Mouse (Mus musculus) liver, embryonic 16.5 days (tissue): ENCODE data around the gene Rapgef4. TPM values are rescaled to one million over a fixed set of nuclear protein-coding genes. Genes with fewer than 3 reads are reported as not detected.
A peak's percentile ranks its signal among the peaks of the same experiment; 100 is the strongest.
"Not testable (repeated sequence)": the region's sequence is repeated elsewhere in the genome, so short reads cannot be mapped to it uniquely, and the experiment has no call there.

Experiments used
- ATAC-seq: fragments of 200-750 bp; cut with Nextera tagmentation; 2 replicates; pipeline ENCODE4 v1.8.0; 2017; ENCODE audit warnings: low read depth, mild to moderate bottlenecking, moderate number of reproducible peaks, moderate library complexity
- H3K27ac ChIP-seq: fragments of 300-500 bp; sonication (generic); 2 replicates; pipeline ENCODE4 v1.5.1; 2014; ENCODE audit warnings: mild to moderate bottlenecking, low read length
- H3K27me3 ChIP-seq: fragments of 300-500 bp; sonication (generic); 2 replicates; pipeline ENCODE4 v1.6.1; 2014; ENCODE audit warnings: low read depth, low read length, mixed read lengths; ENCODE audit not compliant: control insufficient read depth, insufficient read depth
- H3K36me3 ChIP-seq: fragments of 300-500 bp; sonication (generic); 2 replicates; pipeline ENCODE4 v1.6.1; 2014; ENCODE audit warnings: mild to moderate bottlenecking; ENCODE audit not compliant: control insufficient read depth, insufficient read depth
- H3K4me1 ChIP-seq: fragments of 300-500 bp; sonication (generic); 2 replicates; pipeline ENCODE4 v1.6.1; 2014; ENCODE audit warnings: low read depth, low read length, mixed read lengths; ENCODE audit not compliant: control insufficient read depth
- H3K4me2 ChIP-seq: fragments of 300-500 bp; sonication (generic); 2 replicates; pipeline ENCODE4 v1.6.1; 2014; ENCODE audit warnings: low read depth, low read length, mixed read lengths
- H3K4me3 ChIP-seq: fragments of 300-500 bp; sonication (generic); 2 replicates; pipeline ENCODE4 v1.5.1; 2014; ENCODE audit warnings: low read depth, mild to moderate bottlenecking, low read length
- H3K9ac ChIP-seq: fragments of 300-500 bp; sonication (generic); 2 replicates; pipeline ENCODE4 v1.6.1; 2014; ENCODE audit warnings: low read depth, low read length
- H3K9me3 ChIP-seq: fragments of 300-500 bp; sonication (generic); replicated peaks from 2 replicates; pipeline ENCODE4 v1.6.1; 2016; ENCODE audit warnings: low read length; ENCODE audit not compliant: control insufficient read depth
- WGBS: fragments of 180-500 bp; shearing (Covaris S2); extraction: QIAGEN DNeasy Blood & Tissue Kit; methylation state at CpG from one replicate; pipeline ENCODE4 v1.1.7; 2014; ENCODE audit not compliant: insufficient replicate concordance; 5-methylcytosine and 5-hydroxymethylcytosine counted together
- polyA plus RNA-seq: library from polyadenylated mRNA; unstranded; fragments of >200 nt; fragmentation: Nextera tagmentation; extraction: Ambion mirVana; gene quantifications from 2 replicates; pipeline ENCODE4 v1.2.1, GENCODE M21; 2015

Rapgef4 gene
- polyA plus RNA-seq, 1 experiment from 2014 or later = 7.8 TPM

DNA sequence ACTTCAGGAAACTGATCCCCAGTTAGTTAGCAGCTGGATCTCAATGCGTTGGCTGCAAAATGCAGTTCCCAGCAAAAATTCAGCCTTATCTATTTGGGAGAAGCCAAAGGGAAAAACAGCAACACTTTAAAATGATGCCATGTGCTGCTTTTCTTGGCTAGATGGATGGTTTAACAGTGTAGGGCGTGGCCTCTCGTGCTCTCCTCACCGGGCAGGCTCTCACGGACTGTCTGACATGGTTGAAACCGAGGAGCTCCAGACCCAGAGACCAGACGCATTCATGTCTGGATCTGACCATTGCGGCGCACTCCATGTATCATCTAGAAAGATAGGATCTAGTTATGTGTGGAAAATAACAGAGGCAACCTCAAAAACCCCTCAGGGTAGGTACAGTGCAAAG is 87.5 kb downstream of the Rapgef4 start:
- Histone ChIP-seq H3K4me3 (no peak overlapping the region), H3K36me3 (no peaks in the 10 kb centered on the region), H3K9me3 (no peaks in the 10 kb centered on the region), H3K4me2 (no peak overlapping the region), H3K9ac (no peak overlapping the region), H3K27me3 (no peaks in the 10 kb centered on the region), H3K4me1 (no peaks in the 10 kb centered on the region), H3K27ac (no peak overlapping the region)
- WGBS = 64% methylated on average over 9 of the region's 9 CpGs
- no peak for ATAC-seq

DNA sequence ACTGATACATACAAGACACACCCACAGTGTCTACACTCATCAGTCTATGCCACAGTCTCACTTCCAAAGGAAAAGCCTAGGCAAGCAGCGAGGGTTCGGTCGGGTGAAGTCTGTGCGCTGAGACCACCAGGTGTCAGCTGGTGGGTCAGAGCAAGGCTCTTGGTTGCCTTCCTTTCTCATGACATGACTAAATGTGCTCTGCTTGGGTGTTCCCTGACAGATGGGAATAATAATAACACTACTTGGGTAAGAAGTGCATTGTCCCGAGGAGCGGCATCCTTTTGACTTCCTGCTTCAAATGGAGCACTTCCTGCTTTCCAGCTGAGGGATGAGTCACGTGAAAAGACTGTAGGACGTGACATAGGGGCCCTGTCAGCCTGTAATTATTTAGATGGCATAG is 89.0 kb downstream of the Rapgef4 start:
- ATAC-seq = no peak

DNA sequence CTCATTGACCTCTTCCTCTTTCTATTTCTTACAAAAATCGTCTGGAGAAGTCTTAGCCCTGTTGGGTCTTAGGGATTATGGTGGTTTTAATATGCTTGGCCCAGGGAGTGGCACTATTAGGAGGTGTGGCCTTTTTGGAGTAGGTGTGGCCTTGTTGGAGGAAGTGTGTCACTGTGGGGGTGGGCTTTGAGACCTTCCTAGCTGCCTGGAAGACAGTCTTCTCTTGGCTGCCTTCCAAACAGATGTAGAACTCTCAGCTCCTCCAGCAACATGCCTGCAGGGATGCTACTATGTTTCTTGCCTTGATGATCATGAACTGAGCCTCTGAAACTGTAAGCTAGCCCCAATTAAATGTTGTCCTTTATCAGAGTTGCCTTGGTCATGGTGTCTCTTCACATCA is 92.1 kb downstream of the Rapgef4 start:
- not testable (repeated sequence) for H3K9me3 ChIP-seq, ATAC-seq, H3K9ac ChIP-seq, H3K4me3 ChIP-seq, H3K27ac ChIP-seq, H3K4me2 ChIP-seq, H3K36me3 ChIP-seq, H3K27me3 ChIP-seq, H3K4me1 ChIP-seq
- 14% methylated on average over 1 of the region's 1 CpGs for WGBS

More for the DNA sequence above, 89.0 kb downstream of the Rapgef4 start:
- Histone ChIP-seq H3K4me1 (no peaks in the 10 kb centered on the region), H3K9me3 (no peaks in the 10 kb centered on the region), H3K4me2 (no peak overlapping the region), H3K4me3 (no peak overlapping the region), H3K36me3 (no peaks in the 10 kb centered on the region), H3K27me3 (no peaks in the 10 kb centered on the region), H3K9ac (no peak overlapping the region), H3K27ac (no peak overlapping the region)
- 40% methylated on average over 8 of the region's 8 CpGs for WGBS

DNA sequence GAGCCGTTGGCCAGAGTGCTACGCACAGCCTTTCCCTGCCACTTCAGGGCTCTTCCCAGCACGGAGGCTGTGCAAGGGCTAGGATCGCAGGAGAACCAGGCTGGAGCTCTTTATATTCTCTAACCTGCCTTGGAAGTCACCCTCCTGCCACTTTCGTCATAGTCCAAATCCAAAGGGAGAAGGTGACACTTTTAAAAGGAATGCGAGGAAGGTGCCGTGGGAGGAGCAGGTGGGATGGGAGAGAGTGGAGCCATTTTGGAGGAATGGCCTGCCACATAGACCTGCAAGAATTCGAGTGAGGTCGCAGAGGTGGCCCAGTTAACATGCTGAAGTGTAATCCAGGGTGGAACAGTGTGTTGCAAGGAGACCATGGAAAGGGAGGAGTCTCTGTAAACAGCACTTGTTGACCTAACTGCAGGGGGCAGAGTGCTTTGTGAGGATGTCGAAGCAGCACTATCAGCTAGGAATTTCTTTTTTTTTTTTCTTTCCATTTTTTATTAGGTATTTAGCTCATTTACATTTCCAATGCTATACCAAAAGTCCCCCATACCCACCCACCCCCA is 94.0 kb downstream of the Rapgef4 start:
- no peak overlapping the region for H3K4me2 ChIP-seq
- no peaks in the 10 kb centered on the region for H3K36me3 ChIP-seq
- no peak overlapping the region for H3K4me3 ChIP-seq
- H3K9me3 ChIP-seq = no peaks in the 10 kb centered on the region
- peak; percentile 50; the same call in 1 of the 2 replicates for ATAC-seq
- H3K9ac ChIP-seq = no peak overlapping the region
- no peaks in the 10 kb centered on the region for H3K27me3 ChIP-seq
- H3K27ac ChIP-seq = no peak overlapping the region
- no peaks in the 10 kb centered on the region for H3K4me1 ChIP-seq
- 66% methylated on average over 10 of the region's 10 CpGs for WGBS

DNA sequence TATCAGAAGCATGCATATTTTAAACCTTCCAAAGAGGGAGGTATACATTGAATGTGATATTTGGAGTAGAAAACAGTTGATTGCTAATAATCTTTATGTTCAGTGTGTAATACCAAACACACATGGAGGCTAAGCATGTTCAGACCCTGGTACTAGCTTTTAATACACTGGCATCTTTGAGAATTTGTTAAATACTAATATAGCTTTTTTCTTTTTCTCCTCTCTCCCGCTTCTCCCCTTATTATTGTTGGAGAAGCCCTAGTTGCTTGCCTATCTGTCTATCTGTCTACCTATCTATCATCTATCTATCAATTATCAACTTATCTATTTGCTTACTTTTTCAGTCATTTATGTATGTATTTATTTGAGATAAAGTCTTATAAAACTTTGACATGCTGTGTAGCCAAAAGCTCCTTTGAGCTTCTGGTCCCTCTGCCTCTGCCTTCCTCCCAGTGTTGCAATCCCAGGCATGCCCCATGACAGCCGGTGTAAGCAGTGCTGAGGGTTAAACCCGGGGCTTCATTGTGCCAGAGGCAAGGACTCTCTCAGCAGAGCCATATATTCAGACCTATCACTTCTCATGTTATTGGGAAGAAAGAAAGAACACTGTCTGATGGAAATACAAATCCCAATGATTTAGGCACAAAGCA is 96.6 kb downstream of the Rapgef4 start:
- no peaks in the 10 kb centered on the region for H3K36me3 ChIP-seq
- WGBS = 52% methylated on average over 3 of the region's 3 CpGs
- no peak overlapping the region for H3K4me3 ChIP-seq
- H3K9me3 ChIP-seq = no peaks in the 10 kb centered on the region
- no peaks in the 10 kb centered on the region for H3K4me1 ChIP-seq
- H3K4me2 ChIP-seq = no peak overlapping the region
- no peak overlapping the region for H3K9ac ChIP-seq
- H3K27me3 ChIP-seq = no peaks in the 10 kb centered on the region
- ATAC-seq = no peak
- H3K27ac ChIP-seq = no peak overlapping the region

DNA sequence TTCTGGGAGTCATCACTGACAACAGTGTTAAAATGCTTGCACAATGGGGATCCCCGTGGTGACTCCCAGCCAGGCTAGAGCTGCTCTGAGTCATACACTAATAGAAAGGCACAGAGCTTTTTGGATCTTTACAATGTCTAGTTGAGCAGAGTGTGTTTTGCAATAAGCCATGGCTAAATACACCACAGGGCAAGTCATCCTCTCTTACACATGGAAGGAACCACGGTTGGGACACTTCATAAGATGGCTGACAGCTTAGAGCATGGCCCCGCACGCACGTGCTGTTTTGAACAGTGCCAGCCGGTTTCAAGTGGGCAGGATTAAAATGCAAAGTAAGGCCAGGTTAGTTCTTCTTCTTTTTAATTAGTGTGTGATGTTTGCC is 97.1 kb downstream of the Rapgef4 start:
- no peak overlapping the region for H3K27ac ChIP-seq
- WGBS = 62% methylated on average over 6 of the region's 6 CpGs
- 0 out of 2 replicates have a peak, but pooled peaks have one; percentile 24 for ATAC-seq

DNA sequence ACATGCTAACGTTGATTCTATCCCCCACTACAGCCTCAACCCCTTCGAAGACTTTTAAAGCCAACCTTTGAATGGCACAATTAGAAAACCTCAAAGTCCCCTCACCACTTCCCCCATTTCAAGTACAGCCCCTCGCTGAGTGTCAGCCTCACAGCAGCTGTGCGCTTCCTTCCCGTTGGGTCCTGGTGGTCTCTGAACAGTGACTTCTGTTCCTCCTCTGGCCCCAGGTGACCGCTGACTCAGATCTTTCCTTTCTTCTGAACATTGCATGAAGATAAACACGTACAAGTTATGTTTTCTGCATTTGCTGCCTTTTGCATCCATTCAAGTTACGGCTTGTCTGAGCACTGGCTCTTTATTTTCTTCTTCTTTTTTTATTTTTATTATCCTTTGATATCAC is 98.1 kb downstream of the Rapgef4 start:
- H3K9me3 ChIP-seq = no peaks in the 10 kb centered on the region
- no peak overlapping the region for H3K9ac ChIP-seq
- H3K27me3 ChIP-seq = no peaks in the 10 kb centered on the region
- H3K36me3 ChIP-seq = no peaks in the 10 kb centered on the region
- no peak for ATAC-seq
- no peak overlapping the region for H3K4me3 ChIP-seq
- H3K27ac ChIP-seq = no peak overlapping the region
- 23% methylated on average over 8 of the region's 8 CpGs for WGBS
- H3K4me1 ChIP-seq = no peaks in the 10 kb centered on the region
- H3K4me2 ChIP-seq = no peak overlapping the region

More for the DNA sequence above, 97.1 kb downstream of the Rapgef4 start:
- no peaks in the 10 kb centered on the region for H3K27me3 ChIP-seq
- no peaks in the 10 kb centered on the region for H3K9me3 ChIP-seq
- H3K4me1 ChIP-seq = no peaks in the 10 kb centered on the region
- H3K4me2 ChIP-seq = no peak overlapping the region
- no peak overlapping the region for H3K9ac ChIP-seq
- no peak overlapping the region for H3K4me3 ChIP-seq
- H3K36me3 ChIP-seq = no peaks in the 10 kb centered on the region

DNA sequence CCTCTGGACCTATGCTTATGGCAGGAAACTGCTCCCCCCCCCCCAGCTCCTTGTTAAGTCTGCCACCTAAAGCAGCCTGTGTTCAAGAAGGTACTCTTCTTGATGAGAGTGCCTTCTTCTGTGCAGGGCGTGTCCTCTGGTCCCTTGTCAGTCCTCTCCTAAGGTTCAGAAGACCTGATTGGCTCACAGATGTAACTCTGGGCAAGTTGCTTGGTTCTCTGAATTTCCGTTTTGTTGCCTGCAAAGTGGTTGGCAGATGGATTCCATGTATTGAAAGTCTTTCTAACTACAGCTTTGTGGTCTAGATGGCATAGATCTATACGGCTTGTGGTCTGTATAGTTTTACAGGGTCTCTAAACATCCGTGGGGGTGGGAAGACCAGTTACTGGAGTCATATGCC is 101.8 kb downstream of the Rapgef4 start:
- 34% methylated on average over 4 of the region's 4 CpGs for WGBS
- no peak for ATAC-seq
- H3K27me3 ChIP-seq = no peaks in the 10 kb centered on the region
- H3K36me3 ChIP-seq = no peaks in the 10 kb centered on the region
- no peak overlapping the region for H3K4me3 ChIP-seq
- H3K4me1 ChIP-seq = no peaks in the 10 kb centered on the region
- H3K27ac ChIP-seq = no peak overlapping the region
- no peak overlapping the region for H3K4me2 ChIP-seq
- no peaks in the 10 kb centered on the region for H3K9me3 ChIP-seq
- H3K9ac ChIP-seq = no peak overlapping the region

DNA sequence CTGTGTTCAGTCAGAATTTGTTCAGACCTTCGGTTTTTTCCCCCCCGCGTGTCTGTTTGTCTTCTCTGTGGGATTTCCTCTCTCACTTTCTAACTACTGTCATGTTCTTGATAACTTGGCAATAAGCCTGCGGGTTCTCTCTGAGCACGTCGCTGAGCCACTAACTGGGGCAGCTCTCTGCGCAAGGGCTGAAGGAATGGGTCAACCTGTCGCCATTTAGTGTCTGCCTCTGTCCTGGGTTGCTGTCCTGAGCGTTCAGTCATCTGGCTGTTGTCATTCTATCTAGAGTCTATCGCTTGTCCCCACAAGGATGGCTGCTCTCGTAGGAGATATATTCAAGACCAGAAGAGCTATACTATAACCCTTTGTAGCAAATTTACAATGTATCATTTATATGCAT is 107.8 kb downstream of the Rapgef4 start:
- 80% methylated on average over 11 of the region's 11 CpGs for WGBS
- H3K4me2 ChIP-seq = no peak overlapping the region
- no peaks in the 10 kb centered on the region for H3K9me3 ChIP-seq
- H3K36me3 ChIP-seq = no peaks in the 10 kb centered on the region
- no peak overlapping the region for H3K27ac ChIP-seq
- no peak for ATAC-seq
- no peaks in the 10 kb centered on the region; the same call in 1 of the 2 replicates for H3K4me1 ChIP-seq
- H3K27me3 ChIP-seq = no peaks in the 10 kb centered on the region
- H3K9ac ChIP-seq = no peak overlapping the region
- no peak overlapping the region for H3K4me3 ChIP-seq
